Mouse (Mus musculus) stomach, postnatal 0 days (tissue): ENCODE results near the gene 5530401A14Rik. TPM values are rescaled to one million over a fixed set of nuclear protein-coding genes. Genes with fewer than 3 reads are reported as not detected.

ENCODE experiments used
- ATAC-seq: fragments of 200-750 bp; cut with Nextera tagmentation; 2 replicates; pipeline ENCODE4 v1.8.0; 2017; ENCODE audit not compliant: low FRiP score, low TSS enrichment
- DNase-seq: peaks from one replicate; pipeline ENCODE4 v3.0.0-alpha.2; 2016; ENCODE audit warnings: low spot score
- H3K27ac ChIP-seq: fragments of 300-500 bp; sonication (generic); replicated peaks from 2 replicates; pipeline ENCODE4 v1.5.1; 2014; ENCODE audit warnings: mild to moderate bottlenecking, control low read depth
- H3K27me3 ChIP-seq: fragments of 300-500 bp; sonication (generic); 2 replicates; pipeline ENCODE4 v1.6.1; 2014; ENCODE audit warnings: low read length; ENCODE audit not compliant: control insufficient read depth, insufficient read depth
- H3K36me3 ChIP-seq: fragments of 300-500 bp; sonication (generic); 2 replicates; pipeline ENCODE4 v1.6.1; 2014; ENCODE audit warnings: low read length, mixed read lengths; ENCODE audit not compliant: control insufficient read depth, insufficient read depth
- H3K4me1 ChIP-seq: fragments of 300-500 bp; sonication (generic); replicated peaks from 2 replicates; pipeline ENCODE4 v1.6.1; 2014; ENCODE audit warnings: antibody characterized with exemption; ENCODE audit not compliant: control insufficient read depth, insufficient read depth
- H3K4me2 ChIP-seq: fragments of 300-500 bp; sonication (generic); replicated peaks from 2 replicates; pipeline ENCODE4 v1.6.1; 2014; ENCODE audit warnings: low read depth, mild to moderate bottlenecking, control low read depth, moderate library complexity
- H3K4me3 ChIP-seq: fragments of 300-500 bp; sonication (generic); 2 replicates; pipeline ENCODE4 v1.5.1; 2014; ENCODE audit warnings: low read depth, low read length, control low read depth
- H3K9ac ChIP-seq: fragments of 300-500 bp; sonication (generic); 2 replicates; pipeline ENCODE4 v1.6.1; 2014; ENCODE audit warnings: mild to moderate bottlenecking, low read length, control low read depth, mixed read lengths
- H3K9me3 ChIP-seq: fragments of 300-500 bp; sonication (generic); 2 replicates; pipeline ENCODE4 v1.6.1; 2016; ENCODE audit warnings: low read length; ENCODE audit not compliant: control insufficient read depth
- CTCF ChIP-seq: IDR thresholded peaks from 2 replicates; pipeline ENCODE4 v1.5.1; 2016; ENCODE audit warnings: antibody characterized with exemption, low read depth, mild to moderate bottlenecking, moderate library complexity
- EP300 ChIP-seq: optimal IDR thresholded peaks from 2 replicates; pipeline ENCODE3; 2016; ENCODE audit warnings: antibody characterized with exemption
- WGBS: fragments of 180-500 bp; shearing (Covaris S2); extraction: QIAGEN DNeasy Blood & Tissue Kit; methylation state at CpG from one replicate; pipeline ENCODE4 v1.1.7; 2014; 5-methylcytosine and 5-hydroxymethylcytosine counted together
- polyA plus RNA-seq: library from polyadenylated mRNA; unstranded; fragments of >200 nt; fragmentation: Nextera tagmentation; extraction: Ambion mirVana; gene quantifications from 2 replicates; pipeline ENCODE4 v1.2.1, GENCODE M21; 2015

Gene 5530401A14Rik
- polyA plus RNA-seq, 1 experiment from 2014 or later: not detected

DNA sequence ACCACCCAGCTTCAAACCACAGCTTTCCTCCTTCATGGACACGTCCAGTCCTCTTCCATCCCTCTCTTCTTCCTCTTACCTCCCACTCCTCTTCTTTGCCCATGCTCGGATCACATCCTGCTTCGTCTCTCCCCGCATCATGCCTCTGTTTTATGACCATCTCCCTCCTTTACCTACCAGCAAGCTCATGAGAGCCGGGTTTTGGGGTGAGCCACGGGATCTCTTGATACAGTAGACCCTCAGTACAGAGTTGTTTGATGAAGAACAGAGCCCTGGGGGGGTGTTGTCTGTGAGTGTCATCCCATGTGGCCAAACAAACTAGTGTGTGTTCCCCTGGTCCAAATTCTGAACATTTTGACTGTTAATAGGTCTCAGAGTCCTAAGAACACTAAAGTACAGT, 36.0 kb downstream of the 5530401A14Rik start:
- Histone ChIP-seq H3K27ac (no peak overlapping the region), H3K4me1 (no peaks in the 10 kb centered on the region), H3K27me3 (no peaks in the 10 kb centered on the region), H3K36me3 (no peaks in the 10 kb centered on the region), H3K4me3 (no peak overlapping the region), H3K9ac (no peak overlapping the region), H3K9me3 (no peaks in the 10 kb centered on the region), H3K4me2 (no peak overlapping the region)
- TF ChIP-seq CTCF: no peak
- TF ChIP-seq EP300: no peak
- 81% methylated on average over 6 of the region's 6 CpGs for WGBS
- no peak for DNase-seq
- ATAC-seq: no peak

DNA sequence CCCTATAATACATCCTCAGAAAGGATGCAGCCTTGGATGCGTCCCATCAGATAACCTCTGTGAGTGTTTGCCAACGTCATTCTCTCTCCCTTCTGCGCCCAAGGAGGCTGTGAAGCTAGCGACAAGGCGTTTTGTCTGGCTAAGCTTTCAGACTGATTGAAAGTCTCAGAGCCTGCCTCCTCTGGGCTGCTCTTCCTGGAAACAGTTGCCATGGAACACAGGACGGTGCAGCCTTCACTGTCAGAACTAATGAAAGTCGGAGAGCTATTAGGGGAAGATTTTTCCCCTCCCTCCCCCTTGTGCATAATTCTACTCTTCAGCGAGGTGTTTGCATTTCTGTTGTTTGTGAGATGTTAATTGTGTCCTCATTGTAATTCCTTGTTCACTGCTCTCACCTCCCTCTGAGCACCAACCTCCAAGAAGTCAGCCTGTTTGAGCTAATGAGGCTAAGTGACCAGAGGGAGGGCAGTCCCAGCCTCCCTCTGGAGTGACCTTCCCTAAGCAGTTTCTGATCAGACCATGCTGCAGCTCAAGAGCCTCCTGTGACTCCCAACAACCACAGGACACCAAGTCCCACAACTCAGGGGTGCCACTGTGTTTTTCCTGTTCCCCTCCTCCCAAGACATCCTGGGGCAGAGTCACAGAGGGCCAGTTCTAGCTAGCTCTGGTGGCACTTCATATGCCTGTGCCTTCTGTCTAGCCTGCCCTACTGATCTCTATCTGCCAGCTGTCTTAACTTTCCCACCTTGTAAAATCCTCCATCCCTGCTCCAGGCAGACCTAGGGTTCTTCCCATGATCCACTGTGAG, 37.3 kb downstream of the 5530401A14Rik start:
- Histone ChIP-seq H3K4me2 (no peak overlapping the region), H3K36me3 (no peaks in the 10 kb centered on the region), H3K4me1 (no peaks in the 10 kb centered on the region), H3K9ac (no peak overlapping the region), H3K4me3 (no peak overlapping the region), H3K27ac (no peak overlapping the region), H3K27me3 (no peaks in the 10 kb centered on the region), H3K9me3 (no peaks in the 10 kb centered on the region)
- ATAC-seq: no peak
- no peak for TF ChIP-seq CTCF
- TF ChIP-seq EP300: no peak
- WGBS: 7% methylated on average over 8 of the region's 8 CpGs
- DNase-seq: no peak

DNA sequence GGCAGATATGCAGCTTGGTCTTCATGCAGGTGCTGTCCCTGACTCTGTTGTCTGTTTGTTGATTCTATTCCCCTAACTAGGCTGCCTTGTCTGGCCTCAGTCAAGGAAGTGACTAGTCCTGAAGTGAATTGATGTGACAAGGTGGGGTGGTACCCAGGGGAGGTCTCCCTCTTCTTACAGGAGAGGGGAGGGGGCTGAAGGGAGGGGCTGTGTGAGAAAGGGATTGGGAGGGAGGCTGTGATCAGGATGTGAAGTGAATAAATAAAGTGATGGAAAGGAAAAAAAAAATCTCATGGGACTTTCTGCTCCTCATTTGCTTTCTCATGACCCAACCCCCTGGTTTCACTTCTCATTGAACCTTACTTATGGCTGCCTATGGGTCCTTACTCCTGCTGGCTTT, 41.8 kb downstream of the 5530401A14Rik start:
- Histone ChIP-seq H3K36me3 (no peaks in the 10 kb centered on the region), H3K4me2 (no peak overlapping the region), H3K9ac (no peak overlapping the region), H3K4me1 (no peaks in the 10 kb centered on the region), H3K27ac (no peak overlapping the region), H3K27me3 (no peaks in the 10 kb centered on the region), H3K4me3 (no peak overlapping the region), H3K9me3 (no peaks in the 10 kb centered on the region)
- no peak for DNase-seq
- TF ChIP-seq CTCF (no peak), EP300 (no peak)
- ATAC-seq: no peak

DNA sequence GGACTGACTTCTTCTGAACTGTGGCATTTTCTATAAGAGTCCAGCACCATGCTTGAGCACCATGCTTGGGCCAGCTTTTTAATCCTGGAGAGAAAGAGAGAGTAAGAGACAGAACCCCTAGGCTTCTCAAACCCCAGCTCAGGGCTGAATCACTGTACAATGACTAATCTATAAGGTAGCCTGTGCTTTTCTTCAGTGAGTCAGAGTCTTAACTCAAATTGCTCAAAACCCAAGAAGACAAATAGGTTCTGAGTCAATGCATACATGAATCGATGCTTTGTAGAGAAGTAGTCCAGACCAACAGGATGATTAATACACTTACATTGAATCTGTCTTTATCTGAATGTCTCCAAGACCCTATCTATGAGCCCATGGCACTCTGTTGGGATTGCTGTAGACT, 48.3 kb downstream of the 5530401A14Rik start:
- WGBS: 72% methylated on average over 1 of the region's 1 CpGs

DNA sequence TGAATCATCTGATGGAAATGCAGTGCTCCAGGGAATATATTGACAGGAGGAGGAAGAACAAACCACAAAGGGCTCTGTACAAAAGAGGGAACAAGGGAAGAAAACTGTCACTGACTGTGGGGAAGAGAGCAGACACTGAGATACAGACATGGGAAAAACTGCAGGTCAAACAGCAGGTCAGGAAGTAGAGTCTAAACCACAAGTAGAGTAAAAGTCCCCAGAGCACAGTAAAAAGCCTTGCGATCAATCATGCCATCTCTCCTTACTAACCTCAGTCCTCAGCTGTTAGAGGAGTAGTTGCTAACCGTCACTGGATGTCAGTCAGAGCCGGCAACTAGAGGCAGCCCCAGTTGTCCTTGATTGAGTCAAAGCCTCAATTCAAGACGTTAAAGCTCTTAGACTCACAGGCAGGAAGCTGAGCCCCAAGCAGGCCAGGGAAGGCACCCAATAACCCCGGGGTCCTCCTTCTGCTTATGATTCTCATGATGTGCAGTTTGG, 49.0 kb downstream of the 5530401A14Rik start:
- WGBS: 54% methylated on average over 5 of the region's 5 CpGs
- Histone ChIP-seq H3K4me1 (no peaks in the 10 kb centered on the region), H3K27me3 (0 out of 2 replicates have a peak, but pooled peaks cover 3% of the 10 kb centered on the region), H3K36me3 (no peaks in the 10 kb centered on the region), H3K9me3 (no peaks in the 10 kb centered on the region), H3K4me3 (no peak overlapping the region), H3K9ac (no peak overlapping the region), H3K4me2 (no peak overlapping the region), H3K27ac (no peak overlapping the region)
- DNase-seq: no peak
- no peak for ATAC-seq
- TF ChIP-seq EP300 (no peak), CTCF (no peak)

More for the DNA sequence above, 48.3 kb downstream of the 5530401A14Rik start:
- no peak for TF ChIP-seq CTCF
- Histone ChIP-seq H3K27me3 (0 out of 2 replicates have a peak, but pooled peaks cover 3% of the 10 kb centered on the region), H3K36me3 (no peaks in the 10 kb centered on the region), H3K9ac (no peak overlapping the region), H3K9me3 (no peaks in the 10 kb centered on the region), H3K4me1 (no peaks in the 10 kb centered on the region), H3K27ac (no peak overlapping the region), H3K4me2 (no peak overlapping the region), H3K4me3 (no peak overlapping the region)
- no peak for DNase-seq
- ATAC-seq: no peak

DNA sequence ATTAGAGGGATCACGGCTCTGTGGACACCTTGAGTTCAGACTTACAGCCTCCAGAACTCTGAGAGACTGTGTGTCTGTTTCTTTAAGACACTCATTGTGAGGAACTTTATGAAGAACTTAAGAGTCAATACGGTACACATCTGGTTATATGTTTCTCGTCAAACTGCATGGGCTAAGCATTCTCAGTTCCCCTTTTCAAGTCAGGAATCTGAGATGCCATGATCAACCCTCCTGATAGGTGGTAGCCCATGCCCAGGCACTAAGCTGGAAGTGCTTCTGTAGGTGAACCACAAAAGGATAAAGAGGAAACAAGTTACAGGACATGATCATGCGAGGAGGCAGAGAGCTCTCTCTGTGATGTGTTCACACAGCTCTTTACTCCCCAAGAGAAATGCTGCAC, 52.6 kb downstream of the 5530401A14Rik start:
- no peak for DNase-seq
- no peak overlapping the region for H3K4me2 ChIP-seq
- H3K9me3 ChIP-seq: no peaks in the 10 kb centered on the region
- H3K36me3 ChIP-seq: no peaks in the 10 kb centered on the region
- no peak overlapping the region for H3K4me3 ChIP-seq
- no peak overlapping the region for H3K9ac ChIP-seq
- no peak overlapping the region for H3K27ac ChIP-seq
- 79% methylated on average over 4 of the region's 4 CpGs for WGBS
- TF ChIP-seq CTCF (no peak), EP300 (no peak)
- H3K27me3 ChIP-seq: 0 out of 2 replicates have a peak, but pooled peaks cover 3% of the 10 kb centered on the region
- no peaks in the 10 kb centered on the region for H3K4me1 ChIP-seq
- no peak for ATAC-seq
